Mouse (Mus musculus) forebrain, embryonic 13.5 days (tissue): ENCODE measurements around the gene Fbxo34. TPM values are rescaled to one million over a fixed set of nuclear protein-coding genes. Genes with fewer than 3 reads are reported as not detected.
"Not testable (repeated sequence)": the region's sequence is repeated elsewhere in the genome, so short reads cannot be mapped to it uniquely, and the experiment has no call there.

Source experiments
- ATAC-seq: fragments of 200-750 bp; cut with Nextera tagmentation; 2 replicates; pipeline ENCODE4 v1.8.0; 2017
- H3K27ac ChIP-seq: fragments of 300-500 bp; sonication (generic); 2 replicates; pipeline ENCODE4 v1.5.1; 2015; ENCODE audit warnings: inconsistent platforms, mild to moderate bottlenecking, moderate library complexity
- H3K27me3 ChIP-seq: fragments of 300-500 bp; sonication (generic); 2 replicates; pipeline ENCODE4 v1.6.1; 2015; ENCODE audit warnings: mild to moderate bottlenecking, inconsistent platforms
- H3K36me3 ChIP-seq: fragments of 300-500 bp; sonication (generic); 2 replicates; pipeline ENCODE4 v1.6.1; 2015; ENCODE audit warnings: mild to moderate bottlenecking, inconsistent platforms; ENCODE audit not compliant: poor library complexity, severe bottlenecking
- H3K4me1 ChIP-seq: fragments of 300-500 bp; sonication (generic); 2 replicates; pipeline ENCODE4 v1.6.1; 2015; ENCODE audit warnings: inconsistent platforms
- H3K4me2 ChIP-seq: fragments of 300-500 bp; sonication (generic); 2 replicates; pipeline ENCODE4 v1.6.1; 2015; ENCODE audit warnings: inconsistent platforms, mild to moderate bottlenecking, moderate library complexity
- H3K4me3 ChIP-seq: fragments of 300-500 bp; sonication (generic); 2 replicates; pipeline ENCODE4 v1.5.1; 2015; ENCODE audit warnings: mild to moderate bottlenecking, inconsistent platforms
- H3K9ac ChIP-seq: fragments of 300-500 bp; sonication (generic); 2 replicates; pipeline ENCODE4 v1.6.1; 2015; ENCODE audit warnings: mild to moderate bottlenecking, inconsistent platforms
- H3K9me3 ChIP-seq: fragments of 300-500 bp; sonication (generic); replicated peaks from 2 replicates; pipeline ENCODE4 v1.6.1; 2016; ENCODE audit warnings: inconsistent platforms
- WGBS: fragments of 180-500 bp; shearing (Covaris S2); methylation state at CpG from one replicate; pipeline ENCODE4 v1.1.7; 2015; 5-methylcytosine and 5-hydroxymethylcytosine counted together
- polyA plus RNA-seq: library from polyadenylated mRNA; unstranded; fragments of >200 nt; fragmentation: Nextera tagmentation; extraction: Ambion mirVana; gene quantifications from 2 replicates; pipeline ENCODE4 v1.2.1, GENCODE M21; 2015

The Fbxo34 gene
- polyA plus RNA-seq, 1 experiment from 2014 or later = 20.4 TPM

DNA sequence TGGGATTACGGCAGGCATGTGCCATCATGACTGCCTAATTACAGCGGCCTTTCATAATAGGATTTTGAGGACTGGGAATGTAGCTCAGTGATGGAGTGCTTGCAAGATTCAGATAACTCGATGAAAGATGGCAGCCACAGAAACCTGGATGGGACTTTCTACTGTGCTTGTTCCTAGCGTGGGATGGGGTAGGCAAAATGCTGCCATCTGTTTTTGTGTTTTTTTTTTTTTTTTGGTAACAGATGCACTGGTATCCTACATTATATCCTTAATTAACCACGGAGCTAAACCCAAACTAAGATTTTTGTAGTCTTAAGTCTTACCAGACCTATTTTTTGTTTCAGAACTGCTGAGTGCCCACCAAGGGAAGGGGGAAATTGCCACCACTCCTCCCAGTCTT is 75.6 kb downstream of the Fbxo34 start:
- no peaks in the 10 kb centered on the region for H3K9me3 ChIP-seq
- H3K27ac ChIP-seq = no peak overlapping the region
- no peak overlapping the region for H3K4me3 ChIP-seq
- peaks cover 6% of the 10 kb centered on the region; the same call in 1 of the 2 replicates for H3K36me3 ChIP-seq
- H3K4me1 ChIP-seq = no peaks in the 10 kb centered on the region
- 86% methylated on average over 5 of the region's 5 CpGs for WGBS
- no peak overlapping the region for H3K9ac ChIP-seq
- H3K4me2 ChIP-seq = no peak overlapping the region
- ATAC-seq = no peak
- no peaks in the 10 kb centered on the region for H3K27me3 ChIP-seq

DNA sequence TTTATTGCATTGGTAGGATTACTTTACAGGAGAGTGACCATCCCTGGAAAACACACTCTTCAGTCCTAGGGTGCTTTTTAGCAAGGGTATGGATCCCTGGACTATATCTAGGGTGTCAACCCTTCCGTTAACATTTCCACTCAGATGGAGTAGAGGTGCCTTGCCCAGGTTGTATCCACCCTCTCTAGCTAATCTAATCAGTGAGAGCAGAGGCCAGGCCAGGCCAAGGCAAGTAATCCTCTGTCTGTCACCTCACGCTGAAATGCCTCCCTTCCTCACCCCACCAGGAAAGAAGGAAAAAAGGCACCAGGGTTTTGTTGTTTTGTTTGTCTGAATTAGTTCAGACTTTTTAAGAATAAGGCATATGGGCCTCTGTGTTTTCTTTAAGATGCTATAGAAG is 77.6 kb downstream of the Fbxo34 start:
- H3K9me3 ChIP-seq = no peaks in the 10 kb centered on the region
- no peak overlapping the region for H3K4me3 ChIP-seq
- no peaks in the 10 kb centered on the region for H3K27me3 ChIP-seq
- no peak overlapping the region for H3K4me2 ChIP-seq
- no peak for ATAC-seq
- H3K9ac ChIP-seq = no peak overlapping the region
- peaks cover 20% of the 10 kb centered on the region for H3K36me3 ChIP-seq
- no peaks in the 10 kb centered on the region for H3K4me1 ChIP-seq
- H3K27ac ChIP-seq = no peak overlapping the region
- 89% methylated on average over 2 of the region's 2 CpGs for WGBS

DNA sequence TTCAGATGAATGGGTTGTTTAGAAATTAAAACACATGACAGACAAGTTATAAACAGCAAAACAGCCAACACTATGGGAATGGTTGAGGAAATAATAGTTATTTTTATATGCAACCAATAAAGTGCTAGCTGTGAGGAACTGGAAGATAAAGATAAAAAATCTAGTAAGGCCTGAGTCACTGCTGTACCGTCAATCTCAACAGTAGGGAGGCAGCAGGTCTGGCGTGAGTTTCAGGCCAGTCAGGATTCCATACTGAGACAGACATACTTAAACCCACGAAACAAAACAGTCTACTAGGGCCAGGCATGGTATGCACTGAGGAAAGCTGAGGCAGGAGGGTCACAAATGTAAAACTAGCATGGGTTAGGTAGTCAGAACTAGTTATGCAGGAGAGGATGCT is 78.1 kb downstream of the Fbxo34 start:
- no peak overlapping the region for H3K27ac ChIP-seq
- no peak for ATAC-seq

GRCm38 (mm10) chr14:47529019-47529418 is 78.8 kb downstream of the Fbxo34 start:
- peaks cover 20% of the 10 kb centered on the region for H3K36me3 ChIP-seq
- no peak overlapping the region for H3K27ac ChIP-seq
- H3K27me3 ChIP-seq = no peaks in the 10 kb centered on the region
- no peak overlapping the region for H3K9ac ChIP-seq
- H3K4me3 ChIP-seq = no peak overlapping the region
- 39% methylated on average over 8 of the region's 8 CpGs for WGBS
- no peak overlapping the region for H3K4me2 ChIP-seq
- no peaks in the 10 kb centered on the region for H3K4me1 ChIP-seq
- no peaks in the 10 kb centered on the region for H3K9me3 ChIP-seq
- ATAC-seq = no peak

More for the DNA sequence above, 78.1 kb downstream of the Fbxo34 start:
- Histone ChIP-seq H3K36me3 (peaks cover 20% of the 10 kb centered on the region), H3K27me3 (no peaks in the 10 kb centered on the region), H3K4me1 (no peaks in the 10 kb centered on the region), H3K4me3 (no peak overlapping the region), H3K9ac (no peak overlapping the region), H3K9me3 (no peaks in the 10 kb centered on the region), H3K4me2 (no peak overlapping the region)
- WGBS = 91% methylated on average over 3 of the region's 3 CpGs

DNA sequence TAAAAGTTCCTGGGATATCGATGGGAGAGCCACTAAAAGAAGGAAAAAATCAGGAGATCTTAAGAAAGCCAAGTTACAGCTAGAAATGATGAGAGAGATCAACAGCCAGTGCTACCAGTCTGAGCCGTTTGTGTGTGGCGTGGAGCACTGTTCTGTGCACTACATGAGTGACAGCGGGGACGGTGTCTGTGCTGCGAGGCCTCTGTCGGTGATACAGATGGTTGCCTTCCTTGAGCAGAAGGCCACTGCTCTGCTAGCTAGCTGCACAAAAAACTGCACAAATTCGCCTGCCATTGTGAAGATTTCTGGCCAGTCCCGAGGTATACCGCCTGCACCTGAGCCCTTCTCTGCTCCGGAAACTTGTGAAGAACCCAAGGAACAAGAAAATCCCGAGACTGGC is 79.4 kb downstream of the Fbxo34 start:
- not testable (repeated sequence) for H3K27me3 ChIP-seq, ATAC-seq, H3K27ac ChIP-seq, H3K4me1 ChIP-seq, H3K9me3 ChIP-seq, H3K9ac ChIP-seq, H3K4me3 ChIP-seq, H3K4me2 ChIP-seq
- 98% methylated on average over 12 of the region's 12 CpGs for WGBS
- H3K36me3 ChIP-seq = peaks cover 20% of the 10 kb centered on the region

DNA sequence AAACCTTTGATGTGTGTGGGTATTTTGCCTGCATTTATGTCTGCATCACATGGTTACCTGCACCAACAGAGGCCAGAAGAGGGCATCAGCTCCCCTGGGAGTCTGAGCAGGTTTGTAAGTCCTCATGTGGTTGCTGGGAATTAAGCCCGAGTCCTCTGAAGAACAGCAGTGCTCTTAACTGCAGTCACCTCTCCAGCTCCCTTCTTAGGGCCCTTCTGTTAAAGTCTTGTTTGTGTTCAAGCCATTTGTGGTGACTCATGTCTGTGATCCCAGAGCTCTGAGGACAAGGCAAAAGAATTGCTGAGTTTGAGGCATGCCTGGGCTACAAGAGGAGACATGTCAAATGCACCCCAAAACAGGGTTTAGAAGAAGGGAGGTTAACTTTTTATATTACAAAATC is 82.3 kb downstream of the Fbxo34 start:
- H3K36me3 ChIP-seq = peaks cover 20% of the 10 kb centered on the region
- H3K4me3 ChIP-seq = no peak overlapping the region
- no peaks in the 10 kb centered on the region for H3K27me3 ChIP-seq
- WGBS = 76% methylated on average over 1 of the region's 1 CpGs
- no peaks in the 10 kb centered on the region for H3K9me3 ChIP-seq
- no peak overlapping the region for H3K27ac ChIP-seq
- H3K4me1 ChIP-seq = no peaks in the 10 kb centered on the region
- no peak overlapping the region for H3K4me2 ChIP-seq
- no peak overlapping the region for H3K9ac ChIP-seq
- ATAC-seq = no peak

DNA sequence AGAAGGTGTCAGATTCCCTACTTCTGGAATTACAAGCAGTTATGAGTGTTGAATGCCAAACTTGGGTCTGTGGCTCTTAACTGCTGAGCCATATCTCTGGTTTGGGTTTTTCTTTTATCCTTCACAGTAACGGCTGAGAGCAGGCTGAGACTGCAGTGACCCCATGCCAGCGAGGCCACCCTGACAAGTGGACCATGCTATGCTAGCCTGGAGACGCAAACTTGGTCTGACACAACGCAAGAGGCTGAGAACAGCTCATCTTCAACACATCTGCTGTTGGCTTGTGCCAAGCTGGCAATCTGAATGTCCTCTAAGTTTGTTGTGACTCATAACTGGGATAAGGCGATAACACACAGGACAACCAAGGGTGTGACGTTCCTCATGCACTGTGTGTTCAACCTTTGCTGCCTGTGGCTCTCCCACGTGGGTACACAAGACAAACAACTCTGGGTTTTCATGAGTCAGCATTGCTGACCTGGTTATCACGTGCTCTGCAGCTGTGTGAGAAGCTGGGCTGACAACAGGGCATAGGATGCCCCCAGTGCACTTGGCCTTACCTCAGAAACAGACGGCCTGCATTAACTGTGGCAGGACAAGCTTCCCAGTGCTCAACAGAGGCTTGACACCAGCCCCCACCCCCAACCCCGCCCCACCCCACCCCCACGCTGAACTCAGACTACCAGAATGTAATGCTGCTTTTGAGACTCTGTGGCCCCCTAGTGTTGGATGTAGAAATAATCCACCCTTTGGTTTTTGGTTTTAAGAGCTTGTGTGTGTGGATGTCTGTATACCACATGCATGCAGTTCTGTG is 83.3 kb downstream of the Fbxo34 start:
- no peak overlapping the region for H3K4me3 ChIP-seq
- no peak overlapping the region for H3K27ac ChIP-seq
- ATAC-seq = peak; percentile 56; the same call in 1 of the 2 replicates
- H3K9me3 ChIP-seq = no peaks in the 10 kb centered on the region
- H3K4me2 ChIP-seq = no peak overlapping the region
- H3K4me1 ChIP-seq = no peaks in the 10 kb centered on the region
- peaks cover 20% of the 10 kb centered on the region for H3K36me3 ChIP-seq
- H3K9ac ChIP-seq = no peak overlapping the region
- 47% methylated on average over 11 of the region's 11 CpGs for WGBS
- H3K27me3 ChIP-seq = no peaks in the 10 kb centered on the region

GRCm38 (mm10) chr14:47534176-47534525 is 83.9 kb downstream of the Fbxo34 start:
- WGBS = 88% methylated on average over 5 of the region's 5 CpGs
- H3K4me1 ChIP-seq = no peaks in the 10 kb centered on the region
- no peaks in the 10 kb centered on the region for H3K9me3 ChIP-seq
- H3K27me3 ChIP-seq = no peaks in the 10 kb centered on the region
- H3K36me3 ChIP-seq = peaks cover 23% of the 10 kb centered on the region
- H3K9ac ChIP-seq = no peak overlapping the region
- H3K4me2 ChIP-seq = no peak overlapping the region
- H3K27ac ChIP-seq = no peak overlapping the region
- ATAC-seq = peak; percentile 42; the same call in 1 of the 2 replicates
- H3K4me3 ChIP-seq = no peak overlapping the region

DNA sequence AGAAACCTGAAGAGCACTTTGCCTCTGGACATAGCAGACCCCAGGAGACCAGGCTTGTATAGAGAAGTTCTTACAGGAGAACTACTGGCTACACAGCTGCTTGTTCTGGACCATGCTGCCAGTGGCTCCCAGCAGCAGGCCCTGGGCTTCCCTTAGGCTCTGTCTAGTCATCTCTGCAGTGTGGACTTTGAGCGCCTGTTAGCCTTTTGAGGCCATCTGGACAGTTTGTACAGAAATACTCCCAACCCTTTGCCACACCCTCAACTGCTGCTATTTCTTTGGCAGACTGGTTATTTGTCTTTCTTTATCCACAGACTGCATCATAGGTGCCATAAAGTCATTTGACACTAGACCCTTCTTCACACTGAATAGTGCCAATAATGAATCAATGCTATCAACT is 84.9 kb downstream of the Fbxo34 start:
- Histone ChIP-seq H3K4me3 (no peak overlapping the region), H3K4me1 (no peaks in the 10 kb centered on the region), H3K27ac (no peak overlapping the region), H3K9ac (no peak overlapping the region), H3K9me3 (no peaks in the 10 kb centered on the region), H3K27me3 (no peaks in the 10 kb centered on the region), H3K4me2 (no peak overlapping the region), H3K36me3 (peaks cover 28% of the 10 kb centered on the region)
- no peak for ATAC-seq
- WGBS = 92% methylated on average over 1 of the region's 1 CpGs

- Histone ChIP-seq H3K4me1 (no peaks in the 10 kb centered on the region), H3K9me3 (no peaks in the 10 kb centered on the region), H3K36me3 (peaks cover 66% of the 10 kb centered on the region), H3K9ac (no peak overlapping the region), H3K4me3 (no peak overlapping the region), H3K4me2 (no peak overlapping the region), H3K27me3 (no peaks in the 10 kb centered on the region), H3K27ac (no peak overlapping the region)
- ATAC-seq = no peak
- 92% methylated on average over 10 of the region's 10 CpGs for WGBS
These were observed 91.2 kb downstream of the Fbxo34 start for GRCm38 (mm10) chr14:47541325-47541948.

DNA sequence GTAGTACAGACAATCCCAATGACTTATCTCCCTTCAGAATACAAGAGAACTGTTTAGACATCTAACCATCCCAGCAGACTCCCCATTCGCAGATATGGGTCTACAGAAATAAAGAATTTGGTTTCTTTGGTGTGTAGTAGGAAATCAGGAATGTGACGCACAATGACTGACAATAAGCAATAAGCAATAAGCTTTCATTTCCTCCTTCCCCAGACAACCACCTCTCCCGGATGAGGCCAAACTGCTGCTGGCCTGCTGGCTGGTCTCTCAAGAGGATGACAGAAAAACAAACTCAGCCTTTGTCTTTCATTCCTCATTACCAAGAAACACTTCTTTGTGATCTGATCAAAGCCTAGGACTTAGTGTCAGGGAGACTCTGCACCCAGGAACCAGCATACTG is 92.1 kb downstream of the Fbxo34 start:
- WGBS = 92% methylated on average over 3 of the region's 3 CpGs

DNA sequence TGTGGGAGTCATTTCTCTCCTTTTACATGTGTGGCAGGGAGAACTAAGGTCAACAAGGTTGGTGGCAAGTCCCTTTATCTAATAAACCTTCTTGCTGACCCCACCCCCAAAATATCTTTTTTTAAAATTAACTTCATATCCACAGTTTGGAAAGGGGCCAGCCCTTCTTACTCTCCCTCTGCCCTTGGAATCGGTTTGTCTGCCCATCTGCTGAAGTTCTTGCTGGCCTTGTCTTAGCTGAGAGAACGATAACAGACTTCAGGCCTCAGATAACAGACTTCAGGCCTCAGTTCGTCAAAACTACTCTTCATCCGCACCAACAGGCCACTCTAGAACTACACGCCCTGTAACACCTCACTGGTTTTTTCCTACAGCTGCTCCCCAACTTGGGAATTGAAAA is 94.1 kb downstream of the Fbxo34 start:
- H3K9ac ChIP-seq = no peak overlapping the region
- no peak overlapping the region for H3K4me2 ChIP-seq
- ATAC-seq = no peak
- H3K27me3 ChIP-seq = no peaks in the 10 kb centered on the region
- H3K27ac ChIP-seq = no peak overlapping the region
- peaks cover 90% of the 10 kb centered on the region for H3K36me3 ChIP-seq
- H3K9me3 ChIP-seq = no peaks in the 10 kb centered on the region
- WGBS = 92% methylated on average over 5 of the region's 5 CpGs
- no peaks in the 10 kb centered on the region for H3K4me1 ChIP-seq
- no peak overlapping the region for H3K4me3 ChIP-seq

More for the DNA sequence above, 92.1 kb downstream of the Fbxo34 start:
- no peak overlapping the region for H3K27ac ChIP-seq
- H3K36me3 ChIP-seq = peaks cover 74% of the 10 kb centered on the region
- no peak overlapping the region for H3K4me3 ChIP-seq
- H3K27me3 ChIP-seq = no peaks in the 10 kb centered on the region
- no peaks in the 10 kb centered on the region for H3K9me3 ChIP-seq
- no peaks in the 10 kb centered on the region for H3K4me1 ChIP-seq
- ATAC-seq = no peak
- no peak overlapping the region for H3K9ac ChIP-seq
- H3K4me2 ChIP-seq = no peak overlapping the region
